Mouse (Mus musculus) C2C12 (cell line): ENCODE measurements around the gene Gdpd5. TPM values are rescaled to one million over a fixed set of nuclear protein-coding genes. Genes with fewer than 3 reads are reported as not detected.

Experiments
- H3K27me3 ChIP-seq: one replicate; pipeline ENCODE4 v1.6.1; 2011; ENCODE audit not compliant: control insufficient read depth, insufficient read depth, insufficient read length
- H3K36me3 ChIP-seq: one replicate; pipeline ENCODE4 v1.6.1; 2011; ENCODE audit not compliant: control insufficient read depth, insufficient read depth
- H3K4me3 ChIP-seq: one replicate; pipeline ENCODE4 v1.5.1; 2011; ENCODE audit warnings: mild to moderate bottlenecking, control low read depth; ENCODE audit not compliant: poor library complexity, insufficient read depth, severe bottlenecking
- H3K79me2 ChIP-seq: one replicate; pipeline ENCODE4 v1.6.1; 2011; ENCODE audit not compliant: control insufficient read depth, insufficient read depth
- H3K79me3 ChIP-seq: one replicate; pipeline ENCODE4 v1.6.1; 2011; ENCODE audit warnings: low read depth, control low read depth
- H3ac ChIP-seq: one replicate; pipeline ENCODE3; 2011; ENCODE audit warnings: low read depth; ENCODE audit not compliant: control insufficient read depth, insufficient read length
- CEBPB ChIP-seq: IDR thresholded peaks from one replicate; pipeline ENCODE4 v1.6.1; 2011; ENCODE audit warnings: low read depth, mild to moderate bottlenecking, control low read depth, moderate library complexity
- CTCF ChIP-seq: IDR thresholded peaks from one replicate; pipeline ENCODE4 v1.5.1; 2011; ENCODE audit not compliant: control insufficient read depth, insufficient read depth, insufficient read length
- FOSL1 ChIP-seq: IDR thresholded peaks from one replicate; pipeline ENCODE4 v1.8.0; 2011; ENCODE audit warnings: mild to moderate bottlenecking, low read length; ENCODE audit not compliant: poor library complexity, insufficient read depth, severe bottlenecking
- MAX ChIP-seq: IDR thresholded peaks from one replicate; pipeline ENCODE4 v1.6.1; 2011; ENCODE audit warnings: mild to moderate bottlenecking, control low read depth
- MYOD1 ChIP-seq: IDR thresholded peaks from one replicate; pipeline ENCODE4 v1.6.1; 2011; ENCODE audit warnings: low read depth; ENCODE audit not compliant: control insufficient read depth, insufficient read length
- MYOG ChIP-seq: IDR thresholded peaks from one replicate; pipeline ENCODE4 v1.6.1; 2011; ENCODE audit not compliant: control insufficient read depth, insufficient read length; ENCODE audit errors: extremely low read depth
- USF1 ChIP-seq: IDR thresholded peaks from one replicate; pipeline ENCODE4 v1.6.1; 2011; ENCODE audit warnings: low read depth, mild to moderate bottlenecking, control low read depth, moderate library complexity
- polyA plus RNA-seq: library from polyadenylated mRNA; unstranded; fragments of >200 nt; fragmentation: generic; extraction: Trizol; gene quantifications from one replicate; pipeline ENCODE4 v1.2.1, GENCODE M21; 2012; ENCODE audit warnings: missing spikeins

The Gdpd5 gene
- polyA plus RNA-seq, 1 experiment: 3.6 TPM

DNA sequence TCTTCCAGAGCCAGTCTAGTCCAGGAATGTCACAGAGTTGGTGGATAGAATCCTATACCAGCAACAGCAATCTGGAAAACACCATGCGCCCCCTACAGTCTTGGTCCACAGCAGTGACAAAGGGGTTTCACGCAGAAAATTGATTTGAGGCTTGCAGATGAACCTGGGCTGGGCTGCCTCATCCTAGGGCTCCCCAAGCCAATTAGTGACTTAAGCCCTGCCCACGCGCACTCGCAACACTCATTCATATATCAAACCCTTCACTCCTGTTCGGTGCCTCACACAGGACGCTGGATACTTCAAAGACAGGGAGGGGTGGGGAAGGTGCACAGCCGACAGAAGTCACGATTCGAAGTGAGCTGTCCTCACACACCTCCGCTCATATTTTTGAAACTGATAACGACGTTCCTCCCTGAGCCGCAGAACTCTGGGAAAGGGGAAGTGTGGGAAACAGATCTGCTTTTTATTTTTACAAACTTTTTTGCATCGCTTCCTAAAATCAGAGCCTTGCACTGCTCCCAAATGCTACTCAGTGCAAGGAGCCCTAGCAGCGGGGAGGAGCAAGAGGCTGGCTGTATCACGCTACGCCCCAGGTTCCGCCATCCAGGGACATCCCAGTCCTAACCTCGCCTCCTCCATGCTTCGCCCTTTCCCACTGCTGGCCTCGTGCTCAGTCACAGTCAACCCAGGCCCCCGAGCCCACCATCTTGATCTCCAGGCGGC lies 562 bp upstream of the Gdpd5 start:
- TF ChIP-seq FOSL1 (no peak), CEBPB (no peak), USF1 (no peak), CTCF (no peak), MYOD1 (no peak), MYOG (no peak), MAX (no peak)
- peaks cover 3% of the 10 kb centered on the region for H3K79me3 ChIP-seq

DNA sequence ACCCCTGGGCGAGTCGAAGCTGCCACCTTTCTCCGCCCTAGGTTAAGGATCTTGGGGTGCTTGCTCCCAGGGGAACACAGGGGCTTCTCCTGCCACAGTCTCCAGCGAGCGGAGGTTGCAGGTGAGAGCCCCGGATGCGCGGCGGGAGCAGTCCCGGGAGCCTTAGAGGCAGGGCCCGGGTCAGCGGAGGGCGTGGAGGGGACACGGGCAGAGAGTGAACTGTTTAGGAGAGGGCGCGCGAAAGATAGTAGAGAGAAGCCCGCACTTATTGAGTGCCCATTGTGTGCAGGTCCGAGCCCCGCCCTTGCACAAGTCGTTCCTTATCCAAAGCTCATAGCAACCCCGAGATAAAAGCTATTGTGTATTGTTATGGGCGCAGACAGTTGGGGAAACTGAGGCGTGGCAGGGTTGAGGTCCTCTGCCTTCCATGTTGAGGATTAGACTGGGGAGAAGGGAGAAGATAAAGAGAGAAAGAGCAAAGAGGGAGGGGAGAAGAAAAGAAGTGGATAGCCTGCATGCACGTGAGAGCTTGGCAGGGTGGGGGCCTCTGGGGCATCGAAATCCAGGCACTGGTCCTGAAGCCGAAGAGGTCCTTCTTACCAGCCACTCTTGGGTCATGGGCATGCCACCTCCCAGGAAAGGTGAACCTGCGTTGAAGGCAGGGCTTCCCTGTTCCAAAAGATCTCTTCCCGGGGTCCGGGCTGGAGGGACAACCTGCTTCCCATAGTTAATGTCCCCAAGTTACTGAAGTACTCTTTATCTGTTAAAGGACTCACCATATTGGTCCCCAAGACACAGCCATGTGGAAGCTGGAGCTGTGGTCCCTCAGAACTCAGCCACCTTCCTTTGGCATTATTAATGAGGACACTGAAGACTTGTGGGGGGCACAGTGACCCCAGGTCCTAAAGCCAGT lies 1.1 kb downstream of the Gdpd5 start:
- peak overlapping the region; percentile 44 for H3K4me3 ChIP-seq
- H3K36me3 ChIP-seq: no peaks in the 10 kb centered on the region
- H3K79me2 ChIP-seq: peaks cover 27% of the 10 kb centered on the region
- no peaks in the 10 kb centered on the region for H3K27me3 ChIP-seq
- H3ac ChIP-seq: peak overlapping the region; percentile 79
- H3K79me3 ChIP-seq: peaks cover 3% of the 10 kb centered on the region
- no peak for TF ChIP-seq USF1
- no peak for TF ChIP-seq MAX
- no peak for TF ChIP-seq CEBPB
- TF ChIP-seq MYOD1: no peak

More for the DNA sequence above, 562 bp upstream of the Gdpd5 start:
- Histone ChIP-seq H3K27me3 (no peaks in the 10 kb centered on the region), H3ac (peak overlapping the region; percentile 79), H3K4me3 (peak overlapping the region; percentile 28), H3K79me2 (peaks cover 27% of the 10 kb centered on the region), H3K36me3 (no peaks in the 10 kb centered on the region)

DNA sequence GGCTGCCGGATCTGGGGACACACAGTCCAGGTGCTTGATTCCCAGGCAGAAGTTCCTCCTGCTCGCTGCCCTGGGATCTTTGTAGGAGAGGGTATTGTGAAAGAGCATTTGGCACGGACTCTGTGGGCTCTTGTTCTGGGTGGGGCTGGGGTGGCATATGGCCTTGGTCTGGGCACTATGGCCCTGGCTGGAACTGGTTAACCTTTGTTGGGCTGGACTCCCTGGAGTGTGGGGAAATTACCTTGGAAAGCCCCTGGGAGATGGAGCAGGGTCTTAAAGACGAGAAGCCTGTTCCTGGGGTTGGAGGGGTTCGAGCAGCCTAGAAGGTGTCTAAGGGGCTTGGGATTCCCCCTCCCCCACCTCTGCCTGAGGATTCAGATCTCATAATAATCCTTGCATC lies 2.0 kb downstream of the Gdpd5 start:
- Histone ChIP-seq H3K36me3 (no peaks in the 10 kb centered on the region), H3K79me2 (peaks cover 27% of the 10 kb centered on the region), H3K4me3 (no peak overlapping the region), H3ac (no peak overlapping the region), H3K79me3 (peaks cover 3% of the 10 kb centered on the region), H3K27me3 (no peaks in the 10 kb centered on the region)
- TF ChIP-seq USF1 (no peak), MYOG (no peak), MYOD1 (no peak), MAX (no peak)

DNA sequence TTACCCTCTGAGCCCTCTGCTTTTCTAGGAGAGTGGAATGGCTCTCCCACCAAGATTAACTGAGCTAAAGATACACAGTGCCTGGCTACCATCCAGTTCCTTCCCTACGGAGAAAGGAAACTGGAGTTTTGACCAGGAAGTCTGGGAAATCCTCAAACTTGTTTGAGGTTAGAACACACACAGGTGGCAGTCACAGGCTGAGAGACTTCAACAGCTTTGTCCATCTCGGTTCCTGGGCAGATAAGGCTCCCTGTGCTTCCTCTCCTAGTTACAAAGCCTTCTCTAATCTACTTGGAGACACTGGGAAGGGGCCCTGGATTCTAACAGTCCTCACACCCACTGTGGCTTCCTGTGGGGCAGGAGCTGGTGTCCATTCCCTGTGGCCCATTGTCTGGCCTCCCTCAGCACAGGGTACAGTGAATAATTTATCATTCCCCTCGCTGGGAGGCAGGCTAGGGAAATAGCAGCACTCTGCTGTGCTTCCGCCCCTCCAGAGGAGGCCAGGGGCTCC lies 2.9 kb downstream of the Gdpd5 start:
- H3K79me3 ChIP-seq: peaks cover 3% of the 10 kb centered on the region
- peaks cover 27% of the 10 kb centered on the region for H3K79me2 ChIP-seq
- no peak overlapping the region for H3ac ChIP-seq
- H3K36me3 ChIP-seq: no peaks in the 10 kb centered on the region
- no peak for TF ChIP-seq CTCF
- no peak for TF ChIP-seq CEBPB
- TF ChIP-seq MYOD1: no peak
- no peaks in the 10 kb centered on the region for H3K27me3 ChIP-seq
- H3K4me3 ChIP-seq: no peak overlapping the region

DNA sequence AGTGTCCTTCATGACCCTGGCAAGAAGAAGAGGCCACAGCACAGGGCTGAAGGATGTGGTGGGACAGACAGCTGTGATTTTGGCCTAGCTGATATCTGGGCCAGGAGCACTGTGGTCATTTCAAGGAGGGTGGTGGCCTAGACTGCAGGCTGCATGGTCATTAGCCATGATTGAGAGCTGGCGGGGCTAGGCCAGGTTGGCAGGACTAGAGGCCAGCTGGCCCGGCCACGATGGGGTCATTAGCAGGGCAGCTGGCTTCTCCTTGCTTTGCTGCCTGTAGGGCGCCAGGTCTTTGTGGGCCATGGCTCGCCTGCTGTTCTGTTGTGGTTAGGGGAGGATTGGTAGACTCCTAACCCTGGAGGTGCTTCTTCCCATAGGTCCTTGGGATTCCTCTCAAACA lies 4.8 kb downstream of the Gdpd5 start:
- H3K36me3 ChIP-seq: no peaks in the 10 kb centered on the region
- H3K79me3 ChIP-seq: peaks cover 3% of the 10 kb centered on the region
- TF ChIP-seq MYOD1: peak; percentile 62
- no peak for TF ChIP-seq MAX
- TF ChIP-seq FOSL1: no peak
- no peak overlapping the region for H3K4me3 ChIP-seq
- peaks cover 27% of the 10 kb centered on the region for H3K79me2 ChIP-seq
- no peak overlapping the region for H3ac ChIP-seq
- H3K27me3 ChIP-seq: no peaks in the 10 kb centered on the region

DNA sequence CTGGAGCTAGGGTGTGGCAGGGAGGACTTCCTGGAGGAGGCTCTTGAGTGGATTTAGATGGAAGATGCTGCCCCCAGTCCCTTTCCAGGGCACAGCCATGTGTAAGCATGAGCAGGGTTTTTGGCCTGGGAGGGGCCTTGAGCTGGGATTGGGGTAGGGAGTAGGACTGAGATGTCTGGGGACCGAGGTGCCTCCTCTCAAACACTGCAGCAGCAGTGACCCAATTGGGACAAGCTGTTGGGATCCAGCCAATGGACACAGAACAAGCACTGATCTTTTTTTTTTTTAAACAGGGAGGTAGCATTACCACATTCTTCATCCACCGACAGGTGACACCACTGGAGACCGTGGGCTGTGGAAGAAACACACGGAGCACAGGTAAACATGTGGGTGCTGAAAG lies 5.6 kb downstream of the Gdpd5 start:
- Histone ChIP-seq H3ac (no peak overlapping the region), H3K36me3 (no peaks in the 10 kb centered on the region), H3K4me3 (no peak overlapping the region), H3K79me2 (peaks cover 26% of the 10 kb centered on the region), H3K79me3 (peaks cover 3% of the 10 kb centered on the region), H3K27me3 (no peaks in the 10 kb centered on the region)
- TF ChIP-seq MAX (no peak), MYOD1 (no peak), MYOG (no peak), CTCF (no peak), CEBPB (no peak), USF1 (no peak), FOSL1 (no peak)
